Mouse (Mus musculus): ENCODE measurements around the gene Gm4312. TPM values are rescaled to one million over a fixed set of nuclear protein-coding genes. Genes with fewer than 3 reads are reported as not detected.
"Not testable (repeated sequence)": the region's sequence is repeated elsewhere in the genome, so short reads cannot be mapped to it uniquely, and the experiment has no call there.

Gene Gm4312
- not detected for total RNA-seq (2021)
- long read RNA-seq, experiment 1: 0 reads
- long read RNA-seq, experiment 2: 0 reads

- not testable (repeated sequence) for DNase-seq
Observed at GRCm38 (mm10) chr10:100382460-100382859, at the start of gene Gm4312. Gm4312 (minus strand) TSS chr10:100382560.

- DNase-seq: no peak
Observed at GRCm38 (mm10) chr10:100427592-100427991, 45.2 kb upstream of the Gm4312 start.

- peak; percentile 38 to 40 for DNase-seq
Observed at GRCm38 (mm10) chr10:100415566-100415965, 33.2 kb upstream of the Gm4312 start.

GRCm38 (mm10) chr10:100402301-100402700 is 19.9 kb upstream of the Gm4312 start:
- not testable (repeated sequence) for DNase-seq

- DNase-seq: not testable (repeated sequence)
Observed at GRCm38 (mm10) chr10:100361038-100361437, 21.3 kb downstream of the Gm4312 start, which contains the start of gene Gm4307. Gm4307 (plus strand) TSS chr10:100361338.

GRCm38 (mm10) chr10:100356841-100357240 is 25.5 kb downstream of the Gm4312 start:
- DNase-seq: not testable (repeated sequence)

GRCm38 (mm10) chr10:100350793-100351192 is 31.6 kb downstream of the Gm4312 start, which contains the start of gene Gm4305:
Gm4305 (plus strand) TSS chr10:100351093.
- DNase-seq: not testable (repeated sequence)

GRCm38 (mm10) chr10:100345672-100346071 is 36.7 kb downstream of the Gm4312 start, which contains the start of gene Gm4303:
Gm4303 (plus strand) TSS chr10:100345972.
- not testable (repeated sequence) for DNase-seq

GRCm38 (mm10) chr10:100340536-100340935 is 41.8 kb downstream of the Gm4312 start, which contains the start of gene Gm4302:
Gm4302 (plus strand) TSS chr10:100340836.
- DNase-seq: not testable (repeated sequence)

GRCm38 (mm10) chr10:100335376-100335775 is 47.0 kb downstream of the Gm4312 start, which contains the start of gene Gm4301:
Gm4301 (plus strand) TSS chr10:100335676.
- not testable (repeated sequence) for DNase-seq

Other genes starting within 250 kb of the Gm4312 start
- gene Gm4301, start 46.9 kb downstream of the Gm4312 start, total RNA-seq (2021): not detected
- not detected for gene Gm4302, start 41.7 kb downstream of the Gm4312 start, total RNA-seq (2021)
- not detected for gene Gm4303, start 36.6 kb downstream of the Gm4312 start, total RNA-seq (2021)
- gene Gm4305, start 31.5 kb downstream of the Gm4312 start, total RNA-seq (2021): not detected
- gene Gm4307, start 21.2 kb downstream of the Gm4312 start, total RNA-seq (2021): not detected
- 10 to 100 TPM; 24.4 to 25.8 TPM for gene Tmtc3, start 104.8 kb upstream of the Gm4312 start, total RNA-seq (2021)
- gene Cep290, start 105.0 kb upstream of the Gm4312 start, total RNA-seq (2021): 10 to 100 TPM; 10.7 to 11.0 TPM
- gene 4930430F08Rik, start 207.9 kb upstream of the Gm4312 start, total RNA-seq (2021): 10 to 100 TPM in 1 of 2 experiments, 1 to 10 TPM in 1; 8.8 to 15.4 TPM
- gene 1700017N19Rik, start 207.9 kb upstream of the Gm4312 start, total RNA-seq (2021): not detected

Data from adrenal gland, postnatal 36 days (tissue).